Mouse (Mus musculus): ENCODE results near the gene Zfp612. TPM values are rescaled to one million over a fixed set of nuclear protein-coding genes. Genes with fewer than 3 reads are reported as not detected.
A peak's percentile ranks its signal among the peaks of the same experiment; 100 is the strongest.
"Not testable (repeated sequence)": the region's sequence is repeated elsewhere in the genome, so short reads cannot be mapped to it uniquely, and the experiment has no call there.

The Zfp612 gene
- total RNA-seq (2021) = 1 to 10 TPM; 6.9 to 8.8 TPM

- intact Hi-C loops (cut with DNase I) = loop anchor here (10.0 kb wide), 1 partner anchor 225 kb away; no protein-coding TSS in a partner anchor
- DNase-seq = peak; percentile 48 to 54
These were observed at the start of gene Zfp612 for GRCm38 (mm10) chr8:110079282-110080221. Gene Zfp612, plus strand, starts transcription at chr8:110079746.

GRCm38 (mm10) chr8:110033771-110034170 is 45.8 kb upstream of the Zfp612 start:
- DNase-seq; intact Hi-C loops (cut with DNase I): not testable (repeated sequence)

- intact Hi-C loops (cut with DNase I) = no loop called here
- DNase-seq = no peak
These were observed 45.2 kb upstream of the Zfp612 start for GRCm38 (mm10) chr8:110034331-110034730.

- DNase-seq = no peak
- intact Hi-C loops (cut with DNase I) = no loop called here
These were observed 43.4 kb upstream of the Zfp612 start for GRCm38 (mm10) chr8:110036156-110036555.

- DNase-seq = no peak
- intact Hi-C loops (cut with DNase I) = no loop called here
These were observed 40.3 kb upstream of the Zfp612 start for GRCm38 (mm10) chr8:110039216-110039615.

- DNase-seq = no peak
- intact Hi-C loops (cut with DNase I) = no loop called here
These were observed 39.9 kb upstream of the Zfp612 start, which contains the start of gene Chst4 for GRCm38 (mm10) chr8:110039659-110040058. Gene Chst4, minus strand, starts transcription at chr8:110039740.

- intact Hi-C loops (cut with DNase I) = no loop called here
- no peak for DNase-seq
These were observed 39.0 kb upstream of the Zfp612 start for GRCm38 (mm10) chr8:110040509-110040908.

- DNase-seq = no peak
- intact Hi-C loops (cut with DNase I) = no loop called here
These were observed 28.3 kb upstream of the Zfp612 start for GRCm38 (mm10) chr8:110051208-110051607.

GRCm38 (mm10) chr8:110058207-110058606 is 21.3 kb upstream of the Zfp612 start:
- no peak for DNase-seq

GRCm38 (mm10) chr8:110064161-110064560 is 15.4 kb upstream of the Zfp612 start:
- intact Hi-C loops (cut with DNase I) = no loop called here
- no peak for DNase-seq

More at GRCm38 (mm10) chr8:110058207-110058606, 21.3 kb upstream of the Zfp612 start:
- intact Hi-C loops (cut with DNase I) = no loop called here

GRCm38 (mm10) chr8:110064606-110065365 is 14.8 kb upstream of the Zfp612 start:
- intact Hi-C loops (cut with DNase I) = no loop called here
- no peak for DNase-seq

- no peak for DNase-seq
- intact Hi-C loops (cut with DNase I) = no loop called here
These were observed 13.9 kb upstream of the Zfp612 start for GRCm38 (mm10) chr8:110065676-110066075.

- intact Hi-C loops (cut with DNase I) = loop anchor here (10.0 kb wide), 1 partner anchor 215 kb away; no protein-coding TSS in a partner anchor
- no peak for DNase-seq
These were observed 9.8 kb upstream of the Zfp612 start for GRCm38 (mm10) chr8:110069706-110070105.

- intact Hi-C loops (cut with DNase I) = loop anchor here (1.0 to 10.0 kb wide), 3 partner anchors 60 to 217 kb away; no protein-coding TSS in a partner anchor
- peak; percentile 47 to 51 for DNase-seq
These were observed 7.9 kb upstream of the Zfp612 start for GRCm38 (mm10) chr8:110071600-110071999.

GRCm38 (mm10) chr8:110074496-110074895 is 5.0 kb upstream of the Zfp612 start:
- intact Hi-C loops (cut with DNase I) = loop anchor here (10.0 kb wide), 1 partner anchor 220 kb away; no protein-coding TSS in a partner anchor

GRCm38 (mm10) chr8:110082416-110083105 is 3.0 kb downstream of the Zfp612 start:
- no peak for DNase-seq
- intact Hi-C loops (cut with DNase I) = no loop called here

More at GRCm38 (mm10) chr8:110074496-110074895, 5.0 kb upstream of the Zfp612 start:
- no peak for DNase-seq

GRCm38 (mm10) chr8:110091869-110092268 is 12.3 kb downstream of the Zfp612 start:
- intact Hi-C loops (cut with DNase I) = no loop called here
- peak in 1 of 2 experiments; percentile 8 for DNase-seq

GRCm38 (mm10) chr8:110100907-110101306 is 21.4 kb downstream of the Zfp612 start, which contains the start of gene Gm21964:
Gene Gm21964, plus strand, starts transcription at chr8:110101207.
- no peak for DNase-seq
- intact Hi-C loops (cut with DNase I) = no loop called here

GRCm38 (mm10) chr8:110101676-110102075 is 22.1 kb downstream of the Zfp612 start:
- no peak for DNase-seq
- intact Hi-C loops (cut with DNase I) = no loop called here

GRCm38 (mm10) chr8:110102653-110103052 is 23.1 kb downstream of the Zfp612 start, which contains the start of gene Gm17720:
Gene Gm17720, minus strand, starts transcription at chr8:110102753.
- no peak for DNase-seq
- intact Hi-C loops (cut with DNase I) = no loop called here

Measured in heart, postnatal 36 days (tissue).